8 mouse cellular contexts compared by ENCODE assay signal in genomic region chr1:34040901-34041721, GRCm38 (mm10).
DNase-seq lines count a peak whose midpoint lies in the region; ATAC-seq and TF ChIP-seq lines count a peak whose summit lies in the region.
"Had no signal": no experiment of that assay in that cellular context is flagged by ENCODE, and none has a peak within 500 bp of the region (broad histone marks: within the 10 kb centered on the region; RNA-seq: fewer than 3 reads in every experiment).

No protein-coding gene starts in this region.

- no peaks in the 10 kb centered on the region for H3K36me3 ChIP-seq in lung, embryonic 15.5 days
- H3K36me3 ChIP-seq in embryonic facial prominence, embryonic 15.5 days: no peaks in the 10 kb centered on the region
- H3K36me3 ChIP-seq in limb, embryonic 14.5 days (ENCODE audit: control insufficient read depth, insufficient read depth, low read length): no peaks in the 10 kb centered on the region

- H3K27ac ChIP-seq in lung, embryonic 15.5 days: no peak overlapping the region
- H3K27ac ChIP-seq in embryonic facial prominence, embryonic 15.5 days (replicated peaks): no peak overlapping the region
- no peak overlapping the region for H3K27ac ChIP-seq in limb, embryonic 14.5 days (replicated peaks; ENCODE audit: low read depth, low read length)

- no peaks in the 10 kb centered on the region for H3K9me3 ChIP-seq in lung, embryonic 15.5 days
- H3K9me3 ChIP-seq in embryonic facial prominence, embryonic 15.5 days (replicated peaks): no peaks in the 10 kb centered on the region
- no peaks in the 10 kb centered on the region for H3K9me3 ChIP-seq in limb, embryonic 14.5 days (ENCODE audit: control insufficient read depth, low read length)

- peak; percentile 46; the same call in 1 of the 2 replicates for ATAC-seq in lung, embryonic 15.5 days (ENCODE audit: borderline replicate concordance, extremely low read depth, low FRiP score, low TSS enrichment)
- ATAC-seq in embryonic facial prominence, embryonic 15.5 days (ENCODE audit: insufficient number of reproducible peaks, low FRiP score, low TSS enrichment, low read depth): peak; percentile 37; the same call in 1 of the 2 replicates
- ATAC-seq in limb, embryonic 14.5 days (ENCODE audit: low FRiP score, low read depth): peak; percentile 48; the same call in 1 of the 2 replicates

- TF ChIP-seq POLR2A in limb, embryonic 14.5 days (IDR thresholded peaks at IDR 0.05; ENCODE audit: borderline replicate concordance, extremely low read depth, insufficient read depth, insufficient read length): no peak

- no peak overlapping the region for H3K4me2 ChIP-seq in lung, embryonic 15.5 days
- no peak overlapping the region for H3K4me2 ChIP-seq in embryonic facial prominence, embryonic 15.5 days (replicated peaks)
- H3K4me2 ChIP-seq in limb, embryonic 14.5 days (replicated peaks; ENCODE audit: low read depth, low read length, severe bottlenecking): no peak overlapping the region
- H3K4me2 ChIP-seq: heart, embryonic 11.5 days had no signal

- DNase-seq in lung, postnatal 4 days: no peak
- peak; percentile 93 for DNase-seq in R1 (ENCODE audit: low read depth, low spot score)
- DNase-seq in limb, embryonic 14.5 days (ENCODE audit: low spot score): no peak
- DNase-seq in T-cell, adult 2 months (ENCODE audit: low spot score): no peak
- no peak for DNase-seq in adrenal gland, adult 2 months

- H3K9ac ChIP-seq in lung, embryonic 15.5 days: no peak overlapping the region
- no peak overlapping the region for H3K9ac ChIP-seq in embryonic facial prominence, embryonic 15.5 days
- H3K9ac ChIP-seq in limb, embryonic 14.5 days (ENCODE audit: low read depth, low read length, severe bottlenecking): no peak overlapping the region

- H3K4me1 ChIP-seq in lung, embryonic 15.5 days: peaks cover 9% of the 10 kb centered on the region; the same call in 1 of the 2 replicates
- H3K4me1 ChIP-seq in embryonic facial prominence, embryonic 15.5 days: peaks cover 10% of the 10 kb centered on the region
- peaks cover 14% of the 10 kb centered on the region for H3K4me1 ChIP-seq in limb, embryonic 14.5 days (ENCODE audit: control insufficient read depth, insufficient read depth, low read length)

- WGBS in lung, embryonic 15.5 days: 27% methylated on average over 8 of the region's 8 CpGs
- WGBS in embryonic facial prominence, embryonic 15.5 days: 50% methylated on average over 8 of the region's 8 CpGs
- WGBS in limb, embryonic 14.5 days: 20% methylated on average over 8 of the region's 8 CpGs

- no peaks in the 10 kb centered on the region for H3K27me3 ChIP-seq in lung, embryonic 15.5 days
- no peaks in the 10 kb centered on the region for H3K27me3 ChIP-seq in embryonic facial prominence, embryonic 15.5 days
- H3K27me3 ChIP-seq in limb, embryonic 14.5 days (ENCODE audit: control insufficient read depth, insufficient read depth, low read length): no peaks in the 10 kb centered on the region

- no peak overlapping the region for H3K4me3 ChIP-seq in lung, embryonic 15.5 days
- no peak overlapping the region for H3K4me3 ChIP-seq in embryonic facial prominence, embryonic 15.5 days (replicated peaks)
- H3K4me3 ChIP-seq in limb, embryonic 14.5 days (replicated peaks; ENCODE audit: low read length): no peak overlapping the region
